Mouse (Mus musculus) brain, embryonic 18.5 days (tissue): Measurements from ENCODE around the gene Nup54.

Source experiments
- DNase-seq: peaks from one replicate; pipeline ENCODE4 v3.0.0-alpha.2; 2012; ENCODE audit warnings: low read depth, low spot score

Nup54 gene

DNA sequence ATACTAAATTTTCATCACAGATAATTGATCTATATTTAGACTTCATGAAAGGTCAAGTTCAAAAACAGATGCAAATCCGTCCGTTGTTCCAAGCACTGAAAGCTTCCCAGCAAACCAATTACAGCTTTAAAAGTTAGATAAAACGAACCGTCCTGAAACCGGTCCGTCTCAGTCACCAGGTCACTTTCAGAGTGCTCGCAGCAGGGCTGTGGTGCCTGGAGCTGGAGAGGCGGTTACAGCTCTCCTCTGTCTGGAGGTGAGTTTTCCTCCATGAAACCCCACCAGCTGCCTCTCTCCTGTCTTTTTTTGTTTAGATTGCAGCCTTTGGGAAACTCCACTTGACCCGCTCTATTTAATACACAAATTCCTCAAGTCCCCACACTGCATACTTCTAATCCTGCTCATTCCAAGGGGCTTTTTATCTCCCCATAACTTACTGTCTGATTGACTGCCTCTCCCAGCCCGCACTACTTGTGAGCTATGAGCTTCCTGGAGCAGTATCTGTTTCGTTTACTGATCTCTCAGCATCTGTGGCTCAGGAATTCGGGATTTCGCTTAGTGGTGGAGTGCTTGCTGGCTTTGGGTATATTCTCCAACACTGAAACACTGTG is 58.1 kb downstream of the Nup54 start:
- no peak for DNase-seq

DNA sequence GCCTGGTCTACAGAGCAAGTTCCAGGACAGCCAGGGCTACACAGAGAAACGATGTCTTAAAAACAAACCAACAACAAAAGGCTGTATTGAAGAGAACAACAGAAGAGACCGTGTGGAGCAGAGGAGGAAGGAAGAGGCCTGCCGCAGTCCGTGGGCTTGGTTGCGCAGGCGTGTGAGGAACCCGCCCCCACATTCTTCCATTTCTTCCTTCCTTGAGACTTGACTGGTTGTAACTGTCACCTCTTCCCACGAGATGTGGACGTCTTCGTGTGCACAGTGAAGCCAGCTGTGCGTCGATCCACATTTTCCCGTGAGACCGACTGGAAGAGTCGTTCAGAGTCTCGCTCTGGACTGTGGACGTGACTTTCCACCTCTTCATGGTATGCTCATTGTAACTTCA is 59.7 kb downstream of the Nup54 start:
- DNase-seq: no peak

DNA sequence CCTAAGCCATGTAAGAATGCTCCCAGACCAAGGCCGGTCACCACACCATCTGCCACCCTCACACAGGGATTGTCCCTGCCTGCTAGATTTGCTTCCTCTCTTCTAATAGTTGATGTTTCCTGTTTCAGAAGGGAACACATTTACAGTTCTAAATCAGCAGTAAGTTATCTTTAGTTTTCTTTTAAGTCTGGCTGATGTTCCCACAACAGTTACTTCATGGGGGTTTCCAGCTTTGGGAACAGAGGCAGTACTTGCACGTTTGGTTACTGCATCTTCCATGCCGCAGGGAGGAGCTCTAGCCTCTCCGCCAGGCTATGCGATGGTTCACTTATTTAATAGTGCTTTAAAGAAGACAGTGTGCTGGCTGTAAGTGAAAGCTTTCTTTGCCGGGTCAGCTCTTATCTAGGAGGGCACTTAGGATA is 60.3 kb downstream of the Nup54 start:
- DNase-seq: no peak

DNA sequence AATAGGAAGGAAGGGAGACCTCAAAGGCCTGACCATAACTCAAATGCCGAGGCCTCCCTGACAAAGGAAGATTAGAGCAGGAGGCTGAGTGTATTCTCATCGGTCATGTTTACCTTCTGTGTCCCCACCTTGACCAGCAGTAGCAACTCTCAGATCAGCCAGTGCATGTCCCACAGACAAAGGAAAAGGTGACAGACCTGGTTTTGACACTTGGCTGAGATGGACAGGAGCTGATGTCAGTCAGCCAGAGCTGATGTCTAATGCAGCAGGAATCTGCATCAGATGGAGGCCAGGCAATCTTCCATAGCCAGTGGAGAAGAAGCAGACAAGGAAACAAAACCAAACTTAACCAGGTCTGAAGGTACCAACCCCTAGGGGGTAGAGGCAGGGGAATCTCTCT is 62.4 kb downstream of the Nup54 start:
- no peak for DNase-seq

DNA sequence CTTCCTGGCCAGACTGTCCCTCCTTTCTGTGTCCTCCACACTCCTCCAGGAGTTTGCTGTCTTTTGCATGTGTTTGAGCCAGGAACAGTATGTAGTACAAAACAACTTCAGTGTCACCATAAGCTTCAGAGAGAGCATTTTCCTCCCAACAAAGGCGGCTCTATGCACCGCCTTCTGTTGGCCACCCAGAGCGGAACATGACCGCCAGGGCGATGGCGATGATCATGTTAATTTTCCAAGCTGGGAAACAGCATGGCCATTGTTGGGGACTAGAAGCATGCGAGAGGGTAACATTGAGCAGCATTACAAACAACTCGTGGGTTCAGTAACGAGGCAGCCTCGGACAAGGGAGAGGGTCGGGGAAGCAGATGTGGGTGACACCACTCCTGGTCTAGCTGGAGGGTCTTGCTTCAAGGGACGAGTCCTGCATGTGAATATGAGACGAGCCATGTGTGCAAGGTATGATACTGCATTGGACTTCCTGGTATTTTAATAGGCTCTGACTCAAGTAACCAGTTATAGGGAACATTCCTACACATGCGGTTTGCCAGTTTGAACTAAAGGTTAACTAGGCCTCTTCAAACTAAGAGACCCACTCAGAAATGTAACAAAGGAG is 63.5 kb downstream of the Nup54 start:
- no peak for DNase-seq

DNA sequence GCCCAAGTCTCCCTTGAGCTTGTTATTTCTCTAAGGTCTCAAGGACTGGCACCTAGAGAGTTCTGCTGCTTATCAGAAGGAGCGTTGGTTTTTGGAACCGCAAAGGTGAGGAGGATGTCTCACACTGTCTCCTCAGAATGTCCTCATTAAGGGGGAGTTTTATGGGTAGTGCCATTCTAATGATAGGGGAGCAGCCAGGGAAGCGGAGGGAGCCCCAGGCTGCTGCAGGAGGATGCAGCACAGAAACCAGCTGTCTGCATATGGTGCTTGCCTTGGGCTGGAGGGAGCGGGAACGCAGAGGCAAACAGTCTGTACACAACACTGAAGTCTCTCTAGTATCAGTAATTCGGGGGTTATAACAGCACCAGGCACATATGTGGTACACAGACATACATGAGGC is 64.1 kb downstream of the Nup54 start:
- DNase-seq: no peak

DNA sequence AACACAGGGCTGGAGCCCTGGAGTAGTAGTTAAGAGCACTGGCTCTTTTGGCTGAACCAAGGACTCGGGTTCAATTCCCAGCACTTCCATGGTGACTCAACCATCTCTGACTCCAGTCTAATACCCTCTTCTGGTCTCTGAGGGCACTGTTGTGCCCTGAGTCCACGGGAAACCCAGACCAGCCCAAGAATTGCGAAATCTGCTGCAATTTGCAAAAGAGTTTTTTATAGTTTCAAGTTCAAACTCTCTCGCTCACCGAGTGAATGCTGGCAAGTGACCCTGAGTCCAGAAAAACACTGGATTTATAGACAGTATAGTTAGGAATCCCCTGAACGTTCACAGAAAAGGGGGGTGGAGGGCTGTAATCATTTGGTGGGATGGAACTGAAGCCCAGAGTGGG is 64.6 kb downstream of the Nup54 start:
- DNase-seq: no peak

DNA sequence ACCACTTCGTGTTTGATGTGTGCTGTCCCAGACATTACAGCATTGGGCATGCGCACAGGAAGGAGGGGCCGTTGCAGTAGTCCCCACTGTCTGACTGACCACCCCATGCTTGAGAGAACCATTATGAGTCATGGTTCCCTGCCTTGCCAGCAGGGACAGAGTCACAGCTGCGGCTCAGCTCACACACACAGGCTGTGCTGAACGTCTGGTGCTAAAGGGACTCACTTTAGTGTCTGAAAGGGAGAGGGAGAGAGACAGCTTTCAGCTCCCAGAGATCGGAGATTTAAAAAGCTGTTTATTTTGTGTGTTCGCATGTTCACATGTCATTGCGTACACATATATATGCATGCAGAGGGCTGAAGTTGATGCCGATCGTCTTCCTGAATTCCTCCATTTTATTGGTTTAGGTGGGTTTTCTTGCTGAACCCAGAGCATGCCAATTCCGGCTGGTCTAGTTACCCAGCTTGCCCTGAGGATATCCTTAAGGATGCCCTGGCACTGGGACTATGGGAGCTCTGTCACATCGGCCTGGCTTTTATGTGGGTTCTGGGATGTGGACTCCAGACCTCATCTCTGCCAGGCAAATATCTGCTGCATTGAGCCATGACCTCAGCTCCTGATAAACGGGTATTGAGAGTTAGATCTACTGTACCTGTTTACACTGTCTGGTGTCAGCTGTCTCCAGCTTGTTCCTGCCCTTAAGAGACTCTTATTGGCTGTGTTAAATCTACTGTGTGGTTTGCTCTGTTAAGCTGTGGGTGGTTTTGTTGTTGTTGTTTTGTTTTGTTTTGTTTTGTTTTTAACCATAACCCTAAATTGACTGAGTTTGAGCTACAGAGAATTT is 65.6 kb downstream of the Nup54 start:
- DNase-seq: no peak

DNA sequence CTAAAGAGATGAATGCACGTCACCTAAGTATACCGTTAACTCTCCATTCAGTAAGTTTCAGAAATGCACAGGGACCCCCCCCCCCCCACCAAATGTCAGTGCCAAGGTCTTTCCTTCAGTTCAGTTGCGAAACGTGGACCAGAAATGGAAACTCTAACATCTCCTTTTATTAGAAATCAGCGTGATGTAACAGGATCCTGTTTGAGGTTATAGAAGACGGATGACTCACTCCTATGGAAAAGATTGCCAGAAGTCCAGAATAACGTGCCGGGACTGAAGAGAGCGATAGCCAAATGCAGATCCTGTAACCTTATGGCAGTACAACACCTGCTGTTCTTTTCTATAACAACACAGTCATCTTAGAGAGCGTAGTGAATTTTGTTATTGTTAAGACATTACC is 66.6 kb downstream of the Nup54 start:
- DNase-seq: no peak

DNA sequence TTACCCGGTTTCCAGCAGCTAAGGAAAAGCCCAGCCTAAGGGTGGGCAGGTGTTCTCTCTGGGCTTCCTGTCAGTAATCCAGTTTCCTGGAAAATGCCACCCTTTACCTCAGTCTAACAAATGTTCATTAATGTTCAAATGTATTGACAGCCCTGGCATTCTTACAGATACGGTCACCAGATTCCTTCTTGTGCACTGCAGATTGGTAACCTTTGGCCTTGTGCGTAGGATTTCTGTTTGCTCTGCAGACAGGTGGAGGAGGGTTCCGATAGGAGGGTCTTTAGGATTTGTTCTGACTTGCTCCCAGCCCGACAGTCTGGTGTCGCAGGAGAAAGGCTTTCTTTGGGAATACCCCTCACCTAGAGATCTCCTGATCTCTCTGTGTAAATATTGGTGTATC is 68.5 kb downstream of the Nup54 start:
- no peak for DNase-seq
